Mouse (Mus musculus) CH12.LX (cell line): ENCODE data around the gene Megf11. TPM values are rescaled to one million over a fixed set of nuclear protein-coding genes. Genes with fewer than 3 reads are reported as not detected.

Experiments
- DNase-seq: peaks from one replicate; pipeline ENCODE4 v3.0.0-alpha.2; 2013; ENCODE audit errors: extremely low read depth
- H3K27ac ChIP-seq: 2 replicates; pipeline ENCODE4 v1.5.1; 2012; ENCODE audit warnings: low read depth, mild to moderate bottlenecking, control low read depth, moderate library complexity; ENCODE audit not compliant: insufficient read depth
- H3K27me3 ChIP-seq: replicated peaks from 2 replicates; pipeline ENCODE3; 2012; ENCODE audit warnings: inconsistent platforms
- H3K36me3 ChIP-seq, 2 experiments: replicated peaks in 1 of 2; 2 replicates each; pipeline versions ENCODE3 to v1.6.1; 2012; ENCODE audit warnings: inconsistent platforms in 1 of 2, low read length in 1 of 2, mild to moderate bottlenecking in 1 of 2, mixed read lengths in 1 of 2, moderate library complexity in 1 of 2; ENCODE audit not compliant: control insufficient read depth in 1 of 2, insufficient read depth in 1 of 2
- H3K4me1 ChIP-seq, 2 experiments: 2 replicates each; pipeline ENCODE4 v1.6.1; 2012; ENCODE audit warnings: inconsistent platforms in 1 of 2, moderate library complexity in 1 of 2; ENCODE audit not compliant: insufficient read depth in 2 of 2, control insufficient read depth in 1 of 2
- H3K4me2 ChIP-seq: 2 replicates; pipeline ENCODE4 v1.6.1; 2012; ENCODE audit warnings: low read depth, mild to moderate bottlenecking, control low read depth; ENCODE audit not compliant: poor library complexity, insufficient read depth, severe bottlenecking
- H3K4me3 ChIP-seq, 3 experiments: fragments of 150-350 bp in 1 of 3; sonication (generic) in 1 of 3; replicated peaks in 1 of 3; 2 replicates each; pipeline versions ENCODE3 to v1.5.1; 2011 to 2012; ENCODE audit warnings: low read depth in 2 of 3, low read length in 2 of 3, mild to moderate bottlenecking in 2 of 3, moderate library complexity in 2 of 3, control low read depth in 1 of 3, improper control_type of control experiment in 1 of 3, inconsistent platforms in 1 of 3, mixed read lengths in 1 of 3; ENCODE audit not compliant: poor library complexity in 1 of 3
- H3K79me2 ChIP-seq: replicated peaks from 2 replicates; pipeline ENCODE4 v1.6.1; 2012; ENCODE audit warnings: mild to moderate bottlenecking, moderate library complexity; ENCODE audit not compliant: control insufficient read depth, poor library complexity, insufficient read depth, severe bottlenecking; ENCODE audit errors: extremely low read depth
- H3K9ac ChIP-seq: 2 replicates; pipeline ENCODE4 v1.6.1; 2012; ENCODE audit warnings: low read depth, mild to moderate bottlenecking, control low read depth, moderate library complexity; ENCODE audit not compliant: insufficient read depth
- H3K9me3 ChIP-seq: replicated peaks from 2 replicates; pipeline ENCODE3; 2012; ENCODE audit warnings: low read length, inconsistent platforms, mixed read lengths
- BHLHE40 ChIP-seq: IDR thresholded peaks from 2 replicates; pipeline ENCODE4 v1.6.1; 2011; ENCODE audit warnings: mild to moderate bottlenecking, low read depth, low read length, improper control_type of control experiment
- CHD2 ChIP-seq: IDR thresholded peaks from 2 replicates; pipeline ENCODE4 v1.6.1; 2011; ENCODE audit warnings: low read length, improper control_type of control experiment
- CTCF ChIP-seq, 2 experiments: IDR thresholded peaks in 1 of 2; conservative IDR thresholded peaks in 1 of 2; 2 replicates each; pipeline ENCODE4 v1.5.1; 2011 to 2012; ENCODE audit warnings: low read depth in 2 of 2, low read length in 2 of 2, improper control_type of control experiment in 1 of 2, inconsistent platforms in 1 of 2, mild to moderate bottlenecking in 1 of 2, moderate library complexity in 1 of 2
- ELF1 ChIP-seq: IDR thresholded peaks from 2 replicates; pipeline ENCODE4 v1.6.1; 2014; ENCODE audit warnings: low read depth, mild to moderate bottlenecking, inconsistent platforms, low read length, improper control_type of control experiment
- ETS1 ChIP-seq: conservative IDR thresholded peaks from 2 replicates; pipeline ENCODE4 v1.6.1; 2012; ENCODE audit warnings: low read depth, mild to moderate bottlenecking, inconsistent platforms, low read length, improper control_type of control experiment, moderate library complexity
- HCFC1 ChIP-seq: IDR thresholded peaks from 2 replicates; pipeline ENCODE4 v1.6.1; 2012; ENCODE audit warnings: low read depth, mild to moderate bottlenecking, inconsistent platforms, low read length, improper control_type of control experiment
- IRF4 ChIP-seq: IDR thresholded peaks from 2 replicates; pipeline ENCODE4 v1.6.1; 2014; ENCODE audit warnings: low read depth, mild to moderate bottlenecking, inconsistent platforms, low read length, improper control_type of control experiment
- JUND ChIP-seq: conservative IDR thresholded peaks from 2 replicates; pipeline ENCODE4 v1.6.1; 2011; ENCODE audit warnings: low read depth, low read length, improper control_type of control experiment
- KAT2A ChIP-seq: IDR thresholded peaks from 2 replicates; pipeline ENCODE4 v1.6.1; 2012; ENCODE audit warnings: low read length, improper control_type of control experiment, inconsistent platforms; ENCODE audit not compliant: insufficient replicate concordance
- MAFK ChIP-seq: IDR thresholded peaks from 2 replicates; pipeline ENCODE4 v1.6.1; 2011; ENCODE audit warnings: low read length, improper control_type of control experiment; ENCODE audit not compliant: insufficient replicate concordance
- MAZ ChIP-seq: IDR thresholded peaks from 2 replicates; pipeline ENCODE4 v1.6.1; 2012; ENCODE audit warnings: low read depth, mild to moderate bottlenecking, inconsistent platforms, low read length, improper control_type of control experiment, moderate library complexity
- SIN3A ChIP-seq: IDR thresholded peaks from 2 replicates; pipeline ENCODE4 v1.6.1; 2012; ENCODE audit warnings: low read length, improper control_type of control experiment, inconsistent platforms
- TCF12 ChIP-seq: IDR thresholded peaks from 2 replicates; pipeline ENCODE4 v1.6.1; 2014; ENCODE audit warnings: low read depth, mild to moderate bottlenecking, inconsistent platforms, low read length, improper control_type of control experiment
- UBTF ChIP-seq: IDR thresholded peaks from 2 replicates; pipeline ENCODE4 v1.6.1; 2012; ENCODE audit warnings: low read depth, mild to moderate bottlenecking, inconsistent platforms, low read length, improper control_type of control experiment, moderate library complexity
- USF1 ChIP-seq: IDR thresholded peaks from 2 replicates; pipeline ENCODE4 v1.6.1; 2014; ENCODE audit warnings: low read depth, mild to moderate bottlenecking, inconsistent platforms, low read length, improper control_type of control experiment
- dilution Hi-C: fragments of 300-500 bp; cut with MboI; formaldehyde crosslinking; loops from 2 replicates; pipeline ENCODE4 v1.14.3; 2020; ENCODE audit warnings: low sequenced_read_pairs; ENCODE audit not compliant: extremely low pct_unique_long_range_greater_than_20kb, extremely low pct_ligation_motif_present
- in situ Hi-C: fragments of 300-500 bp; cut with MboI; formaldehyde crosslinking; loops from 3 replicates; pipeline ENCODE4 v1.14.3; 2019; ENCODE audit warnings: low sequenced_read_pairs, low pct_ligation_motif_present, low pct_unique_long_range_greater_than_20kb, mixed read lengths
- polyA plus RNA-seq: library from polyadenylated mRNA; unstranded; fragments of >175 nt; gene quantifications from 2 replicates; pipeline ENCODE4 v1.2.1, GENCODE M21; 2012; ENCODE audit warnings: low read depth; ENCODE audit not compliant: insufficient read length
- total RNA-seq, 2 experiments: library from RNA; depleted of rRNA; stranded (reverse); fragments of 300-350 nt in 1 of 2; fragments of >200 nt in 1 of 2; gene quantifications; 2 replicates each; pipeline ENCODE4 v1.2.3; 2012 to 2014

The Megf11 gene
- total and polyA plus RNA-seq, 3 experiments: 0.04 to 0.59 TPM; not detected in 1

DNA sequence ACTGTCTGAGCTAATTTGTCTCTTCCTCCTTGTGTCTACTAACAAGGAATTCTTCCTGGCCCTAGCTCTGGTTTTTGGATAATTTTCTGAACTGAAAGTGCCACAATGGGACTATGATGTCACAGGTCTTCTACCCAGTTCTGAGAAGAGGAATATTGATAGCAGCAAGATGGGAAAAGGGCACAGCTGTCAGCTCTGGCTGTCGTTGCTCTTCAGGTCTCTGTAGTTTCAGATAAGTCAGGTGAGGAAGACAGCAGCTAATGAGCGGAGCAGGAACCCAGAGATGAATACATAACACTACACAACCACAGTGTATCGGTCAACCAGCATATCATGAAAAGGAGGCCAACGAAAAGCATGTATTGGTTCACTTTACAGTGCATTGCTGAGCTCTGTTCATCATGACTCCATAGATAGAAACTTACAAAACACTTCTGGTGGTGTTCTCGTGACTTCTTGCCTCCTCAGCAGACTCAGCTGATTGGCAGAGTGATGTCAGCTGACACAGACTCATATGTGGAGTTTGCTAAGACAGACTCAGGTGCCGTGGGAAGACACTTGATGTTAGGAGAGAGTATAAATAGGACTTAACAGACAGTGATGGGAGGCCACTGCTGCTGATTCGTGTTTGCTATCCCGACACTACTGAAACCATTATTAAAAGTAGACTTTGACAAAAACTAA lies 149.6 kb downstream of the Megf11 start:
- Histone ChIP-seq H3K36me3 (no peaks in the 10 kb centered on the region), H3K27ac (no peak overlapping the region), H3K9ac (no peak overlapping the region), H3K79me2 (no peaks in the 10 kb centered on the region), H3K27me3 (no peaks in the 10 kb centered on the region), H3K9me3 (no peaks in the 10 kb centered on the region), H3K4me3 (no peak overlapping the region), H3K4me2 (no peak overlapping the region), H3K4me1 (peaks cover 0 to 23% of the 10 kb centered on the region in 2 experiments; a peak in 2 of 4 replicates)
- no peak for DNase-seq
- dilution Hi-C loops (no loop called here), in situ Hi-C loops (no loop called here)
- TF ChIP-seq IRF4: no peak
- TF ChIP-seq KAT2A: no peak
- no peak for TF ChIP-seq ELF1
- TF ChIP-seq TCF12: no peak
- no peak for TF ChIP-seq CHD2
- TF ChIP-seq SIN3A: no peak
- no peak for TF ChIP-seq MAFK
- TF ChIP-seq JUND: no peak
- TF ChIP-seq MAZ: no peak
- no peak for TF ChIP-seq HCFC1
- TF ChIP-seq USF1: no peak
- no peak for TF ChIP-seq BHLHE40
- TF ChIP-seq CTCF (conservative IDR thresholded peaks at IDR 0.05 in 1 of 2, IDR thresholded peaks at IDR 0.05 in 1 of 2; ENCODE audit: low read depth in 2 of 2, low read length in 2 of 2): no peak

DNA sequence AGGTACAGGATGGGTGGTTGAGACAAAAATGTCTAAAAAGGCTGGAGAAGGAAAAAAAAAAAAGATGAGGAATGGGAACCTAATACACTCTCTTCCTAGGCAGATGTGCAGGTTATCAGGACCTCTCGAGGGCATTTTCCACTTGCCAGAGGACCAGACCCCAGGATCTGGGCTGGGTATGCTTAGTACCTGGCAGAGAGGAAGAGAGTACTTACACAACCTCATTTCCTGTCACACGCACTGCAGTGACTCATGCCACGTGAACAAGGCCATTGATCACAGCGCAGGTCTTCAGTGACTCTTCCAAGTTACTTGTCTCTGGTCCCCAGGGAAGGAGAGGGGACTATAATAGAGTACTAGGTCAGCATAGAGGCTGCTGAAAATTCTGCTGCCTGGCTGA lies 152.4 kb downstream of the Megf11 start:
- no peak overlapping the region for H3K4me2 ChIP-seq
- H3K9ac ChIP-seq: no peak overlapping the region
- peaks cover 0 to 23% of the 10 kb centered on the region in 2 experiments; a peak in 2 of 4 replicates for H3K4me1 ChIP-seq
- H3K79me2 ChIP-seq: no peaks in the 10 kb centered on the region
- no peak overlapping the region for H3K27ac ChIP-seq
- in situ Hi-C loops: no loop called here
- TF ChIP-seq UBTF (no peak), ETS1 (peak; percentile 23; the same call in 1 of the 2 replicates), BHLHE40 (peak; percentile 74)
- TF ChIP-seq, all 38 proteins: peak for 2
- H3K9me3 ChIP-seq: no peaks in the 10 kb centered on the region
- dilution Hi-C loops: no loop called here
- H3K27me3 ChIP-seq: no peaks in the 10 kb centered on the region
- no peaks in the 10 kb centered on the region for H3K36me3 ChIP-seq
- H3K4me3 ChIP-seq: no peak overlapping the region
- peak; percentile 43 for DNase-seq
